Mouse (Mus musculus): ENCODE data around the gene Otos. TPM values are rescaled to one million over a fixed set of nuclear protein-coding genes. Genes with fewer than 3 reads are reported as not detected.
A peak's percentile ranks its signal among the peaks of the same experiment; 100 is the strongest.

The Otos gene
- polyA plus RNA-seq, 1 experiment: not detected

DNA sequence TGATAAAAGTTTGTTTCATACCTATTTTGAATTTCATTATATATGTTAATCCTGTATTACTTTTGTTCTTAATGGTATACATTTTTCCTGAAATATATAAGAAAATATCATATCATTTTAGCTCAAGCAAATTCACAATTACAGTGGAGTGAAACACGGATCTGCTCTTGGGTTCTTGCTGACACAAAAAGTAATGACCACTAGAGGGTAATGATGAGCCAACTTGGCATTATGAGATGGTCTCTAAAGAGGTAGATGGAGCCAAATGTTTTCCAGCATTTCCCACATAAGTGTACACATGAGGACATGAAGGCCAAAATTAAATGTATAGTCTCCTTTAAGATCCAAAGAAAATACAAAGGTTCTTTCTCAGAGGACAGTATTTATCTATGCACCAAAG, 34.1 kb downstream of the Otos start:
- WGBS: 0% methylated on average over 1 of the region's 1 CpGs
- Histone ChIP-seq H3K27ac (ENCODE audit: control insufficient read depth, insufficient read depth, low read depth, low read length, poor library complexity) (no peak overlapping the region), H3K4me3 (replicated peaks; ENCODE audit: control insufficient read depth, low read depth, low read length) (no peak overlapping the region), H3K4me1 (ENCODE audit: control insufficient read depth, insufficient read depth, low read length) (no peaks in the 10 kb centered on the region)
- TF ChIP-seq POLR2A (IDR thresholded peaks at IDR 0.05; ENCODE audit: borderline replicate concordance, control insufficient read depth, low read depth, low read length) (no peak), CTCF (IDR thresholded peaks at IDR 0.05; ENCODE audit: control insufficient read depth, insufficient read depth, low read length) (no peak)

DNA sequence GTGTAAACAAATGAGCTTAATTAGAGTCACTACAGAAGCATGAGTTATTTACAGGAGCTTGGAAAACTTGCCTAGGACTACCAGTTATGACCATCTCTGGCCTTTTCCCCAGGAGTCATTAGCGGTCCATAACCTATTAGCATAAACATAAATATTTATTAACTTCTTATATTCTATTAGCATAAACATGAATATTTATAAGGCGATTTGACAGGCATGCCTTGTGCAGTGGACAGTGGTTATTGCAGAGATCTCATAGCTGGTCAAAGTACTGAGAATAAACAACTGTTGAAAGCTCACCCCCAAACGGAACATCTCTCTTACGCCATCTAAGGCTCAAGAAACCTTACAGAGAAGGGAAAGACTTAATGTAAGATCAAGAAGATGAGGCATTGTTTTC, 35.5 kb downstream of the Otos start:
- TF ChIP-seq CTCF (IDR thresholded peaks at IDR 0.05; ENCODE audit: control insufficient read depth, insufficient read depth, low read length): no peak
- no peak for TF ChIP-seq POLR2A (IDR thresholded peaks at IDR 0.05; ENCODE audit: borderline replicate concordance, control insufficient read depth, low read depth, low read length)
- H3K4me1 ChIP-seq (ENCODE audit: control insufficient read depth, insufficient read depth, low read length): no peaks in the 10 kb centered on the region
- H3K27ac ChIP-seq (ENCODE audit: control insufficient read depth, insufficient read depth, low read depth, low read length, poor library complexity): no peak overlapping the region
- no peak overlapping the region for H3K4me3 ChIP-seq (replicated peaks; ENCODE audit: control insufficient read depth, low read depth, low read length)
- 46% methylated on average over 4 of the region's 4 CpGs for WGBS

DNA sequence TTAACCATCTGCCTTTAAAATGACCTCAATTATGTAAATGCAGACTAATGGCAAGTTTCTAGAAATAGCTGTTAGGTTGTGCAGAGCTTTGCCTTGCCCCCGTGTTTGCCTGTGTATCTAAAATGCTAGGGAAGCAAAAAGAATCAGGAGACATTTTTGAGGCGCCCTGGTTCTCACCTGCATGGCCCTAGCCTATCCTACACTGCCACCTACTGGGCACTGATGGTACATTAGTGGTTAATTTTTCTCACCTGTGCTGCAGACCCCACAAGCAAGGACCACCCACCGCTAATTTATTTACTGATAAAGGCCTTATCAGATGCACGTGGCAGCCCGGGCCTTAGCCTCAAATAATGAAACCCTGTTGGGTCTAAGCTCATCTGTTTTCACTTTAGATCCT, 37.6 kb downstream of the Otos start:
- no peak overlapping the region for H3K27ac ChIP-seq (ENCODE audit: control insufficient read depth, insufficient read depth, low read depth, low read length, poor library complexity)
- H3K4me1 ChIP-seq (ENCODE audit: control insufficient read depth, insufficient read depth, low read length): no peaks in the 10 kb centered on the region
- no peak for TF ChIP-seq POLR2A (IDR thresholded peaks at IDR 0.05; ENCODE audit: borderline replicate concordance, control insufficient read depth, low read depth, low read length)
- TF ChIP-seq CTCF (IDR thresholded peaks at IDR 0.05; ENCODE audit: control insufficient read depth, insufficient read depth, low read length): peak; percentile 82
- H3K4me3 ChIP-seq (replicated peaks; ENCODE audit: control insufficient read depth, low read depth, low read length): no peak overlapping the region
- 4% methylated on average over 5 of the region's 5 CpGs for WGBS

- whole genome bisulfite sequencing: 67% methylated on average over 4 of the region's 4 CpGs
- TF ChIP-seq CTCF (IDR thresholded peaks at IDR 0.05; ENCODE audit: control insufficient read depth, insufficient read depth, low read length) (no peak), POLR2A (IDR thresholded peaks at IDR 0.05; ENCODE audit: borderline replicate concordance, control insufficient read depth, low read depth, low read length) (no peak)
- no peak overlapping the region for H3K4me3 ChIP-seq (replicated peaks; ENCODE audit: control insufficient read depth, low read depth, low read length)
- no peak overlapping the region for H3K27ac ChIP-seq (ENCODE audit: control insufficient read depth, insufficient read depth, low read depth, low read length, poor library complexity)
- H3K4me1 ChIP-seq (ENCODE audit: control insufficient read depth, insufficient read depth, low read length): no peaks in the 10 kb centered on the region
Measured at GRCm38 (mm10) chr1:92607711-92608110, 40.9 kb downstream of the Otos start.

DNA sequence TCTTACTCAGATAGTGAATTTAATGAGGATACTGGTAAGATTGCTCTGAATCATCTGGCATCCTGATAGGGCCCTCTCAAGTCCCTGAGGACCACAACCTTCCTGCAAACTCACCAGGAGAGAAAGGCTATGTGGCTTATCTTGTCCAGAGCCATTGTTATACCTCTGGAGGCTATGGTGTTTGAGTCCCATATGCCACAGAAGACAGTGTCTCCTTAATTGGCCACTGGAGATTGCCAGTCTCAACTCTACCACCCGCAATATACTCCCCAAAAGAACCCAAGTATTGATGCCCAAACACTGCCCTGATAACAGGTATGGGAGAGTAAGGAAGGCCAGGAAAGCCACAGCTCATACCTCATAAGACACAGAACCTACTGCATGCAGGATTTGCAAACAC, 43.2 kb downstream of the Otos start, which contains the start of gene Olfr1410:
Olfr1410 (plus strand) TSS at position 301 of the 400 bp plus-strand sequence.
- no peaks in the 10 kb centered on the region for H3K4me1 ChIP-seq (ENCODE audit: control insufficient read depth, insufficient read depth, low read length)
- TF ChIP-seq POLR2A (IDR thresholded peaks at IDR 0.05; ENCODE audit: borderline replicate concordance, control insufficient read depth, low read depth, low read length): no peak
- TF ChIP-seq CTCF (IDR thresholded peaks at IDR 0.05; ENCODE audit: control insufficient read depth, insufficient read depth, low read length): no peak
- no peak within 1 kb of the TSS for H3K4me3 ChIP-seq (replicated peaks; ENCODE audit: control insufficient read depth, low read depth, low read length)
- H3K27ac ChIP-seq (ENCODE audit: control insufficient read depth, insufficient read depth, low read depth, low read length, poor library complexity): no peak within 1 kb of the TSS
- 76% methylated on average over 1 of the region's 1 CpGs for WGBS

GRCm38 (mm10) chr1:92596019-92596418, 52.6 kb downstream of the Otos start:
- H3K4me3 ChIP-seq (replicated peaks; ENCODE audit: control insufficient read depth, low read depth, low read length): no peak overlapping the region
- TF ChIP-seq POLR2A (IDR thresholded peaks at IDR 0.05; ENCODE audit: borderline replicate concordance, control insufficient read depth, low read depth, low read length) (no peak), CTCF (IDR thresholded peaks at IDR 0.05; ENCODE audit: control insufficient read depth, insufficient read depth, low read length) (no peak)
- H3K27ac ChIP-seq (ENCODE audit: control insufficient read depth, insufficient read depth, low read depth, low read length, poor library complexity): no peak overlapping the region
- no peaks in the 10 kb centered on the region for H3K4me1 ChIP-seq (ENCODE audit: control insufficient read depth, insufficient read depth, low read length)
- WGBS: 78% methylated on average over 3 of the region's 3 CpGs

Other genes starting within 250 kb of the Otos start
- gene Ndufa10, start 175.0 kb downstream of the Otos start, polyA plus RNA-seq (2011; ENCODE audit: insufficient read depth, insufficient read length, low replicate concordance, missing spikeins): 45.5 and 48.4 TPM in 2 replicates
- gene Olfr1416, start 163.7 kb downstream of the Otos start, polyA plus RNA-seq (2011; ENCODE audit: insufficient read depth, insufficient read length, low replicate concordance, missing spikeins): not detected in 2 replicates
- gene Olfr1415, start 152.7 kb downstream of the Otos start, polyA plus RNA-seq (2011; ENCODE audit: insufficient read depth, insufficient read length, low replicate concordance, missing spikeins): not detected in 2 replicates
- not detected in 2 replicates for gene Olfr1414, start 130.2 kb downstream of the Otos start, polyA plus RNA-seq (2011; ENCODE audit: insufficient read depth, insufficient read length, low replicate concordance, missing spikeins)
- not detected in 2 replicates for gene Olfr1413, start 77.5 kb downstream of the Otos start, polyA plus RNA-seq (2011; ENCODE audit: insufficient read depth, insufficient read length, low replicate concordance, missing spikeins)
- gene Olfr1412, start 63.1 kb downstream of the Otos start, polyA plus RNA-seq (2011; ENCODE audit: insufficient read depth, insufficient read length, low replicate concordance, missing spikeins): not detected in 2 replicates
- gene Olfr1411, start 54.4 kb downstream of the Otos start, polyA plus RNA-seq (2011; ENCODE audit: insufficient read depth, insufficient read length, low replicate concordance, missing spikeins): not detected in 2 replicates
- not detected in 2 replicates for gene Olfr1410, start 43.1 kb downstream of the Otos start, polyA plus RNA-seq (2011; ENCODE audit: insufficient read depth, insufficient read length, low replicate concordance, missing spikeins)
- gene Olfr12, start 31.1 kb downstream of the Otos start, polyA plus RNA-seq (2011; ENCODE audit: insufficient read depth, insufficient read length, low replicate concordance, missing spikeins): not detected in 2 replicates
- gene Cops9, start 6.9 kb downstream of the Otos start, polyA plus RNA-seq (2011; ENCODE audit: insufficient read depth, insufficient read length, low replicate concordance, missing spikeins): 151 and 176 TPM in 2 replicates
- 9.3 and 21.8 TPM in 2 replicates for gene Gpc1, start 182.8 kb upstream of the Otos start, polyA plus RNA-seq (2011; ENCODE audit: insufficient read depth, insufficient read length, low replicate concordance, missing spikeins)